Mouse (Mus musculus): ENCODE results near the gene Oxct1. TPM values are rescaled to one million over a fixed set of nuclear protein-coding genes. Genes with fewer than 3 reads are reported as not detected.

The Oxct1 gene
- polyA plus RNA-seq, 1 experiment from 2014 or later, result 196 TPM

DNA sequence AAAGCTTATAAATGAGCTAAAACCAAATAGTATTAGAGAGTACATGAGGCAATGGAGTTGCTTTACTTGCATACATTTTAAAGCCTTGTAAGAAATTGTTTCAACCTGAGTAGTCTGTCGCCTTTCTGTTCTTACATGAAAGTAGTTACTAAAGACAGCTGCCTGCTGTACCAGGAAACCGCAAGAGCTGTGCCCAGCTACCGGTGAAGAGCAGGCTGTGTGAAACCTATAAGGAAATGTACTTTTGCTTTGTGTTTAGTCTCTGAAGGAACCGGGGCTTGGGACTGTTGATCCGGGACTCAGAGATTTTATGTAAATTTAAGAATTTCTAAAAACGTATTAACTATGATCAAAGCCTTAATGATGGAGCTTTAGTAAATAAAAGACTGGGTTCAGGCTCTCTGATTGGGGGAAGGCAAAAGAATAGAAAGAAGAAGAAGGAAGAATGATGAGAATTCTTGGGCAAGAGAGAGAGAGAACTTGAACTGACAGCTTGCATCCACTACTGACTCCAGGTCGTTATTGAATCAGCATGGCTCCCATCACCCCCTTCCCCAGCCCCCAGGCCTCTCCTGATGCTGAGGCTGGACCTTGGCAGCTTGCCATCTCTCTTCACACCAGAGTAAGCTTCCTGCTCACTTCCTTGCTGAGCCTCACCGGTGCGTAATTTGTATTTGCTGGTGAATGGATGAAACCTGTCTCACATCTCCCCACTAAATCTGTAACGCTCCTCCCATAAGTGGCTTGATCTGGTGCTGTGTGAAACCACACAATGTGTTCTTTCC is 59.6 kb downstream of the Oxct1 start:
- 81% methylated on average over 10 of the region's 10 CpGs for WGBS
- no peak overlapping the region for H3K4me3 ChIP-seq (ENCODE audit: low read depth, low read length)
- ATAC-seq (replicated peaks; ENCODE audit: low FRiP score) (0 out of 2 replicates have a peak, but pooled peaks have one; percentile 60), DNase-seq (ENCODE audit: low spot score) (peak; percentile 51)
- no peak overlapping the region for H3K27ac ChIP-seq (ENCODE audit: low read depth, low read length)
- H3K4me1 ChIP-seq (replicated peaks; ENCODE audit: control insufficient read depth, insufficient read depth, low read length), result 0 out of 2 replicates have a peak, but pooled peaks cover 2% of the 10 kb centered on the region
- H3K9ac ChIP-seq (ENCODE audit: low read length), result no peak overlapping the region
- no peaks in the 10 kb centered on the region for H3K36me3 ChIP-seq (ENCODE audit: control insufficient read depth, insufficient read depth, low read length)
- no peaks in the 10 kb centered on the region for H3K27me3 ChIP-seq (ENCODE audit: control insufficient read depth, insufficient read depth, low read length)
- H3K4me2 ChIP-seq (ENCODE audit: low read depth, low read length, severe bottlenecking), result no peak overlapping the region
- H3K9me3 ChIP-seq (ENCODE audit: control insufficient read depth, low read length), result no peaks in the 10 kb centered on the region

DNA sequence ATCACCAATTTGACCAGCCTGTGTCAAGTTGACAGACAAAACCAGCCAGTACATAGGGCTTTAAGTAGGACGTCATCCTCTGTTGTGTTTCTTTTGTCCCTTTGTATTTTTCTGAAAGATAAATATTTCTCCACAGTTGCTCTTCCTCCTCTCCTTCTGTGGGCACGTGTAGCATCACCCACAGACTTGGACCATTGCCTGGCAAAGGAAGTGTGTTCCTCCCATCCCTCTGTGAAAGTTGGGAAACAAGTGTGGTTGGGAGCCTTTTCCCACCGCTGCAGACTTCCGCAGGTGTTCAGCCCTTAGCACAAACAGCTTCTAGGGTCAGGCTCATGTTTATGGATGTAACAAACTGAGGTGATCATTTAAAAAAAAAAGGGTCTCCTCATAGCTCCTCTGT is 61.3 kb downstream of the Oxct1 start:
- ATAC-seq (replicated peaks; ENCODE audit: low FRiP score) (no peak), DNase-seq (ENCODE audit: low spot score) (no peak)
- Histone ChIP-seq H3K9me3 (ENCODE audit: control insufficient read depth, low read length) (no peaks in the 10 kb centered on the region), H3K4me2 (ENCODE audit: low read depth, low read length, severe bottlenecking) (no peak overlapping the region), H3K36me3 (ENCODE audit: control insufficient read depth, insufficient read depth, low read length) (no peaks in the 10 kb centered on the region; the same call in 1 of the 2 replicates), H3K4me1 (replicated peaks; ENCODE audit: control insufficient read depth, insufficient read depth, low read length) (0 out of 2 replicates have a peak, but pooled peaks cover 2% of the 10 kb centered on the region), H3K9ac (ENCODE audit: low read length) (no peak overlapping the region), H3K4me3 (ENCODE audit: low read depth, low read length) (no peak overlapping the region), H3K27ac (ENCODE audit: low read depth, low read length) (no peak overlapping the region), H3K27me3 (ENCODE audit: control insufficient read depth, insufficient read depth, low read length) (no peaks in the 10 kb centered on the region)
- 86% methylated on average over 4 of the region's 4 CpGs for WGBS

GRCm38 (mm10) chr15:4087914-4088313 is 61.7 kb downstream of the Oxct1 start:
- 71% methylated on average over 7 of the region's 7 CpGs for WGBS
- DNase-seq (ENCODE audit: low spot score), result no peak
- Histone ChIP-seq H3K36me3 (ENCODE audit: control insufficient read depth, insufficient read depth, low read length) (no peaks in the 10 kb centered on the region; the same call in 1 of the 2 replicates), H3K9me3 (ENCODE audit: control insufficient read depth, low read length) (no peaks in the 10 kb centered on the region), H3K4me3 (ENCODE audit: low read depth, low read length) (no peak overlapping the region), H3K27ac (ENCODE audit: low read depth, low read length) (no peak overlapping the region), H3K4me1 (replicated peaks; ENCODE audit: control insufficient read depth, insufficient read depth, low read length) (0 out of 2 replicates have a peak, but pooled peaks cover 2% of the 10 kb centered on the region), H3K4me2 (ENCODE audit: low read depth, low read length, severe bottlenecking) (no peak overlapping the region), H3K27me3 (ENCODE audit: control insufficient read depth, insufficient read depth, low read length) (no peaks in the 10 kb centered on the region), H3K9ac (ENCODE audit: low read length) (no peak overlapping the region)
- ATAC-seq (replicated peaks; ENCODE audit: low FRiP score), result peak; percentile 60; the same call in 1 of the 2 replicates

DNA sequence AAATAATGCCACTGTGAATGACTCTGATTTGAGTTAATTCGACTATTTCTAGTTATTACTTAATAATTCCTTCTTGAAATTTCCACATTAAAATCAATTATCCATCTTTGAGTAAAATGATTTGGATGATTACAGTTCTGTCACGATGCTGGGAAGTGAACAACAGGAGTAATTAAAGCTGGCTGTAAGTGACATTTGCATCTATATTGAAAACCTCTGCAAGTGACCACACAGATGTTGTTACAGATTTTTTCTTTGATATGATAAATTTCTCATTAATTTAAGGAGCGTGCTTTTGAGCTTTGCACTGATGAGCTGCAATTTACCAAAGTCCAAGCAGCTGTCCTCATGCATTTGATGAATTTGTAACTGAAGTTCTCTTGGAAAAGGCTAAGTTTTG is 64.4 kb downstream of the Oxct1 start:
- Histone ChIP-seq H3K4me2 (ENCODE audit: low read depth, low read length, severe bottlenecking) (no peak overlapping the region), H3K9ac (ENCODE audit: low read length) (no peak overlapping the region), H3K27me3 (ENCODE audit: control insufficient read depth, insufficient read depth, low read length) (no peaks in the 10 kb centered on the region), H3K36me3 (ENCODE audit: control insufficient read depth, insufficient read depth, low read length) (no peaks in the 10 kb centered on the region; the same call in 1 of the 2 replicates), H3K27ac (ENCODE audit: low read depth, low read length) (no peak overlapping the region), H3K4me3 (ENCODE audit: low read depth, low read length) (no peak overlapping the region), H3K9me3 (ENCODE audit: control insufficient read depth, low read length) (no peaks in the 10 kb centered on the region), H3K4me1 (replicated peaks; ENCODE audit: control insufficient read depth, insufficient read depth, low read length) (0 out of 2 replicates have a peak, but pooled peaks cover 2% of the 10 kb centered on the region)
- DNase-seq (ENCODE audit: low spot score) (no peak), ATAC-seq (replicated peaks; ENCODE audit: low FRiP score) (no peak)
- 80% methylated on average over 3 of the region's 3 CpGs for WGBS

- no peak for DNase-seq (ENCODE audit: low spot score)
- Histone ChIP-seq H3K4me2 (ENCODE audit: low read depth, low read length, severe bottlenecking) (no peak overlapping the region), H3K27me3 (ENCODE audit: control insufficient read depth, insufficient read depth, low read length) (no peaks in the 10 kb centered on the region), H3K36me3 (ENCODE audit: control insufficient read depth, insufficient read depth, low read length) (no peaks in the 10 kb centered on the region; the same call in 1 of the 2 replicates), H3K4me1 (replicated peaks; ENCODE audit: control insufficient read depth, insufficient read depth, low read length) (no peaks in the 10 kb centered on the region), H3K9me3 (ENCODE audit: control insufficient read depth, low read length) (no peaks in the 10 kb centered on the region), H3K27ac (ENCODE audit: low read depth, low read length) (no peak overlapping the region), H3K4me3 (ENCODE audit: low read depth, low read length) (no peak overlapping the region), H3K9ac (ENCODE audit: low read length) (no peak overlapping the region)
- 82% methylated on average over 2 of the region's 2 CpGs for WGBS
- ATAC-seq (replicated peaks; ENCODE audit: low FRiP score), result no peak
Observed at GRCm38 (mm10) chr15:4092586-4092985, 66.4 kb downstream of the Oxct1 start.

DNA sequence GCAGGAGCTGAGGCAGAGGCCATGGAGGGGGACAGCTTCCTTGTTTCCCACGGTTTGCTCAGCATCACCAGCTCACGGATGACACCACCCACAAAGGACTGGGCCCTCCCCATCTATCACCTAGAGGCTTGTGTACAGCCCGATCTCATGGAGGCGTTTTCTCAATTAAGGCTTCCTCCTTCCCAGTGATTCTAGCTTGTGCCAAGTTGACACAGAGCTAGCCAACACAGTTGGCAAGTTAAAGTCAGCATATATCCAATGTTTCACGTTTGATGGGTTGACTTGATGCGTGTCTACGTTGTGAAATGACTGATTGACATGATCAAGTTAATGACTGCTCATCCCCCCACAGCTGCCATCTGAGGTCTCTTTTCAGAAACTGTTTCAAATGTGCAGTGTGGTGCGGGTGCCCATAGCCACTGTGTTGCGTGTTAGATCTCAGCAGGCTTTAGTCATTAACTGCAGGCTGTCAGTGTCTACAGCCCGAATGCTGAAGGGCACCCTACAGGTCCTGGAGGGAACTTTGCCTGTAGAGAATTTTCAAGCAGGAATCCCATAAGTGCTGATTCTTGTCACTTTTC is 74.2 kb downstream of the Oxct1 start:
- no peak overlapping the region for H3K27ac ChIP-seq (ENCODE audit: low read depth, low read length)
- H3K4me3 ChIP-seq (ENCODE audit: low read depth, low read length), result no peak overlapping the region
- no peak overlapping the region for H3K9ac ChIP-seq (ENCODE audit: low read length)
- H3K27me3 ChIP-seq (ENCODE audit: control insufficient read depth, insufficient read depth, low read length), result no peaks in the 10 kb centered on the region
- no peaks in the 10 kb centered on the region for H3K4me1 ChIP-seq (replicated peaks; ENCODE audit: control insufficient read depth, insufficient read depth, low read length)
- H3K36me3 ChIP-seq (ENCODE audit: control insufficient read depth, insufficient read depth, low read length), result no peaks in the 10 kb centered on the region
- no peaks in the 10 kb centered on the region for H3K9me3 ChIP-seq (ENCODE audit: control insufficient read depth, low read length)
- ATAC-seq (replicated peaks; ENCODE audit: low FRiP score) (no peak), DNase-seq (ENCODE audit: low spot score) (no peak)
- no peak overlapping the region for H3K4me2 ChIP-seq (ENCODE audit: low read depth, low read length, severe bottlenecking)
- 93% methylated on average over 10 of the region's 10 CpGs for WGBS

- H3K4me3 ChIP-seq (ENCODE audit: low read depth, low read length), result no peak overlapping the region
- H3K4me1 ChIP-seq (replicated peaks; ENCODE audit: control insufficient read depth, insufficient read depth, low read length), result no peaks in the 10 kb centered on the region
- H3K36me3 ChIP-seq (ENCODE audit: control insufficient read depth, insufficient read depth, low read length), result no peaks in the 10 kb centered on the region
- no peaks in the 10 kb centered on the region for H3K9me3 ChIP-seq (ENCODE audit: control insufficient read depth, low read length)
- no peak overlapping the region for H3K9ac ChIP-seq (ENCODE audit: low read length)
- DNase-seq (ENCODE audit: low spot score) (no peak), ATAC-seq (replicated peaks; ENCODE audit: low FRiP score) (no peak)
- WGBS, result 93% methylated on average over 10 of the region's 10 CpGs
- no peak overlapping the region for H3K27ac ChIP-seq (ENCODE audit: low read depth, low read length)
- no peaks in the 10 kb centered on the region for H3K27me3 ChIP-seq (ENCODE audit: control insufficient read depth, insufficient read depth, low read length)
- no peak overlapping the region for H3K4me2 ChIP-seq (ENCODE audit: low read depth, low read length, severe bottlenecking)
Observed at GRCm38 (mm10) chr15:4101025-4101424, 74.8 kb downstream of the Oxct1 start.

DNA sequence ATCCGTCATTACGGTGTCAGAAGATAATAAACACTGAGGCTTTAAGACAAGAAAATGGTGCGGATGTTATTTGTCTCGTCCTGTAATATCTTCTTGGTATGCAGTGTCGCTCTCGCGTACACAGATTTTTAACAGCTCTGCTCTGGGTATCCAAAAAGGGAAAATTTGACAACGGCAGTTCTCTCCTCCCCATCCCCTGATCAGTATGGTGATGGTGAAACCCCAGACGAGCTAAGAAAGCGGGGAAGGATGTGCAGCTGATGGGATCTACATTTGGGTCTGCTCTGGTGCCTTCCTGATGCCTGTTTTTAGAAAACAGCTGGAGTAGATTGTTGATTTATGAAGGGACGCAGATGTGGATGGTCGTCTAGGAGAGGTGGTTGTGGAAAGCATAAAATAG is 78.1 kb downstream of the Oxct1 start:
- H3K4me2 ChIP-seq (ENCODE audit: low read depth, low read length, severe bottlenecking), result no peak overlapping the region
- no peaks in the 10 kb centered on the region for H3K36me3 ChIP-seq (ENCODE audit: control insufficient read depth, insufficient read depth, low read length)
- no peaks in the 10 kb centered on the region for H3K9me3 ChIP-seq (ENCODE audit: control insufficient read depth, low read length)
- H3K9ac ChIP-seq (ENCODE audit: low read length), result no peak overlapping the region
- no peak overlapping the region for H3K4me3 ChIP-seq (ENCODE audit: low read depth, low read length)
- H3K27ac ChIP-seq (ENCODE audit: low read depth, low read length), result no peak overlapping the region
- DNase-seq (ENCODE audit: low spot score) (no peak), ATAC-seq (replicated peaks; ENCODE audit: low FRiP score) (no peak)
- H3K4me1 ChIP-seq (replicated peaks; ENCODE audit: control insufficient read depth, insufficient read depth, low read length), result no peaks in the 10 kb centered on the region
- no peaks in the 10 kb centered on the region for H3K27me3 ChIP-seq (ENCODE audit: control insufficient read depth, insufficient read depth, low read length)
- WGBS, result 93% methylated on average over 12 of the region's 12 CpGs

Measured in forebrain, embryonic 11.5 days (tissue).